Mouse (Mus musculus): ENCODE measurements around the gene Haus7.

GRCm38 (mm10) chrX:73441428-73441827 lies 17.4 kb downstream of the Haus7 start:
- TF ChIP-seq POLR2A (IDR thresholded peaks at IDR 0.05; ENCODE audit: insufficient read length, low read depth), result no peak
- no peak for TF ChIP-seq POLR2AphosphoS2 (IDR thresholded peaks at IDR 0.05; ENCODE audit: insufficient read length, low read depth)
